Mouse (Mus musculus) embryonic facial prominence, embryonic 10.5 days (tissue): ENCODE results near the gene Olfr464. TPM values are rescaled to one million over a fixed set of nuclear protein-coding genes. Genes with fewer than 3 reads are reported as not detected.

Source experiments
- polyA plus RNA-seq: library from polyadenylated mRNA; unstranded; fragments of >200 nt; fragmentation: Nextera tagmentation; extraction: Ambion mirVana; gene quantifications from 2 replicates; pipeline ENCODE4 v1.2.1, GENCODE M21; 2016

Gene Olfr464
- polyA plus RNA-seq, 1 experiment from 2014 or later, result not detected

Other genes with a start within 250 kb of the Olfr464 start
- gene Supt4a, start 183.4 kb downstream of the Olfr464 start, polyA plus RNA-seq, result 184 and 185 TPM in 2 replicates
- 4.0 and 7.0 TPM in 2 replicates for gene Tspoap1, start 160.4 kb downstream of the Olfr464 start, polyA plus RNA-seq
- gene Mpo, start 127.4 kb downstream of the Olfr464 start, polyA plus RNA-seq, result 5.2 and 6.3 TPM in 2 replicates
- gene Lpo, start 92.7 kb downstream of the Olfr464 start, polyA plus RNA-seq, result 0.25 TPM in 2 replicates
- 18.4 and 18.7 TPM in 2 replicates for gene Mks1, start 67.8 kb downstream of the Olfr464 start, polyA plus RNA-seq
- not detected in 2 replicates for gene Epx, start 45.4 kb downstream of the Olfr464 start, polyA plus RNA-seq
- gene Olfr462, start 28.7 kb downstream of the Olfr464 start, polyA plus RNA-seq, result not detected in 2 replicates
- not detected in 2 replicates for gene Olfr463, start 23.6 kb downstream of the Olfr464 start, polyA plus RNA-seq
- 27.0 and 28.2 TPM in 2 replicates for gene Dynll2, start 66.6 kb upstream of the Olfr464 start, polyA plus RNA-seq
- gene Srsf1, start 126.4 kb upstream of the Olfr464 start, polyA plus RNA-seq, result 402 and 405 TPM in 2 replicates
- gene Vezf1, start 147.3 kb upstream of the Olfr464 start, polyA plus RNA-seq, result 59.4 and 60.0 TPM in 2 replicates
- 20.8 and 21.9 TPM in 2 replicates for gene Cuedc1, start 177.1 kb upstream of the Olfr464 start, polyA plus RNA-seq